Mouse (Mus musculus): ENCODE data around the gene Clpp. TPM values are rescaled to one million over a fixed set of nuclear protein-coding genes. Genes with fewer than 3 reads are reported as not detected.
A peak's percentile ranks its signal among the peaks of the same experiment; 100 is the strongest.

Gene Clpp
- polyA plus RNA-seq, 1 experiment from 2014 or later, result 168 TPM

GRCm38 (mm10) chr17:57010911-57011235 is 20.8 kb downstream of the Clpp start:
- WGBS, result under 1% methylated on average over 19 of the region's 19 CpGs

DNA sequence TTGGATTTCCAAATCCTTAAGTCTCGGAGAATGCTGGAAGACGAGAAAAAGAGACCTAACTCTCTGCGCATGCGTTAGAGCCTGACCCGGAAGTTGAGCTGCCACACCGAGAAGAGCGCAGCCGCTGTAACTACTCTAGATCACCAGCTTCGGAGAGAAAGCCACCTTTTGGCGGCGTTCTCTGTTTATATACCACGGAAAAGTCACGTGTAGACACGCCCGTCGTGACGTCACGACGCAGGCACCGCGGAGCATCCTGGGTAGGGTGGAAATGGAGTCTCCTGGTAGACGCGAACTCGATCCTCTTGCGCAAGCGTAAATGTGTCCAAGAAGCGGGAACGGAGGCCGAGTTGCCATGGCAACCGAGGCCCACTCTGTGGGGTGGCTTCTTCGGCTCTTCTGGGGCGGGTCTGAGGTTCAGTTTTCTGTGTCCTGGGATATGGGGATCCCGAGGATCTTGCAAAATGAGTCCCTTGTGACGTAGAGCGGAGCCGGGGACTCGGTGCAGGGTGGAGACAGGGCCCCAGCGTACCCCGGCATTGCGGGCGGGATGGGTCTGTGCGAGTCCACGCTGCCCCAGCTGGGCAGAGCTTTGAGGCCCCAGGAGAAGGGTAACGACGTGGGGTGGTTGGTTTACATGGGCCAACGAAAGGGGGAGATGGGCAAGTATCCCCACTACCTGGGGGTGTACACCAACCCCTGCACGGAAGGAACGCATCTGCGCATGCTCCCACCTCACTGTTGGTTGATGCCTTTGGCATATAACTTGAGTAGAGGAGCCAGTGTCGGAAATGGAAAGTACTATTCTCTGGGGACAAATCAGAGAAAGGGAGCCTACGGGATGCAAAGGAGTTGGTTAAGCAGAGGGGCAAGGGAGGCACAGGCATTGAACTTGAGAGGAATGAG is 21.4 kb downstream of the Clpp start, which contains the start of the genes Gtf2f1 and Gm17949:
Gene Gtf2f1, minus strand, starts transcription at position 53 of the 906 bp plus-strand sequence.
Gene Gm17949, plus strand, starts transcription at position 234 of the 906 bp plus-strand sequence.
- Histone ChIP-seq H3K9me3 (no peaks in the 10 kb centered on the region), H3K4me2 (replicated peaks) (peak within 1 kb of the TSS; percentile 86), H3K4me3 (replicated peaks) (peak within 1 kb of the TSS; percentile 66), H3K9ac (replicated peaks) (peak within 1 kb of the TSS; percentile 78), H3K36me3 (peaks cover 30% of the 10 kb centered on the region), H3K27me3 (no peaks in the 10 kb centered on the region), H3K27ac (peak within 1 kb of the TSS; percentile 95), H3K4me1 (replicated peaks) (peaks cover 23% of the 10 kb centered on the region)
- under 1% methylated on average over 51 of the region's 51 CpGs for WGBS
- peak; percentile 92 for ATAC-seq

More at GRCm38 (mm10) chr17:57010911-57011235, 20.8 kb downstream of the Clpp start:
- Histone ChIP-seq H3K4me3 (replicated peaks) (peak overlapping the region; percentile 66), H3K4me2 (replicated peaks) (peak overlapping the region; percentile 86), H3K9me3 (no peaks in the 10 kb centered on the region), H3K27me3 (no peaks in the 10 kb centered on the region), H3K27ac (peak overlapping the region; percentile 59), H3K9ac (replicated peaks) (peak overlapping the region; percentile 78), H3K36me3 (peaks cover 36% of the 10 kb centered on the region), H3K4me1 (replicated peaks) (peaks cover 23% of the 10 kb centered on the region)
- ATAC-seq, result peak; percentile 72

DNA sequence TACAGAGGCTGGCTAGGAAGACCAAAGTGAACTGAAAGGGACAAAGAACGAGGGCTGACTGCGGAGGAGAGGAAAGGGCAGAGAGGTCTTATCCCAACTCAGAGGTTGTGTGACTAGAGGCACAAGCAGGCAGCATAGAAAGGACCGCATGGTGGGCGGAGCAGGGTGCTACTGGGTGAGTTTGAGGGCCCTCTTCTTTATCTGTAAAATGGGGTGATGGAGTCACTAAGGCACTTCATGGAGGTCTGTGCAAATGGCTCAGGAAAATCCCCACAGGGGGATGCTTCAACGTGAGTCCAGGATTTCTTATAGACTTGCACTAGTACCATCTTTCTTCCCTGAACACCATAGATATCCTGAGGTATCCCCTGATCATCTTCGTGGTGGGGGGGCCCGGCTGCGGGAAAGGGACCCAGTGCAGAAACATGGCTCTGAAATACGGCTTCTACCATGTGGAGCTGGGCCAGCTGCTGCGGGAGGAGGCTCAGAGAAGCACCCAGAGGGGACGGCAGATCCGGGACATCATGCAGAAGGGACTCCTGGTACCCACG is 22.2 kb downstream of the Clpp start:
- peak; percentile 2; the same call in 1 of the 2 replicates for ATAC-seq
- peak overlapping the region; percentile 77; the same call in 1 of the 2 replicates for H3K9ac ChIP-seq (replicated peaks)
- peaks cover 23% of the 10 kb centered on the region for H3K4me1 ChIP-seq (replicated peaks)
- peak overlapping the region; percentile 95 for H3K27ac ChIP-seq
- peak overlapping the region; percentile 70 for H3K4me2 ChIP-seq (replicated peaks)
- H3K9me3 ChIP-seq, result no peaks in the 10 kb centered on the region
- H3K36me3 ChIP-seq, result peaks cover 22% of the 10 kb centered on the region
- H3K4me3 ChIP-seq (replicated peaks), result peak overlapping the region; percentile 66
- no peaks in the 10 kb centered on the region for H3K27me3 ChIP-seq
- WGBS, result 71% methylated on average over 13 of the region's 13 CpGs

DNA sequence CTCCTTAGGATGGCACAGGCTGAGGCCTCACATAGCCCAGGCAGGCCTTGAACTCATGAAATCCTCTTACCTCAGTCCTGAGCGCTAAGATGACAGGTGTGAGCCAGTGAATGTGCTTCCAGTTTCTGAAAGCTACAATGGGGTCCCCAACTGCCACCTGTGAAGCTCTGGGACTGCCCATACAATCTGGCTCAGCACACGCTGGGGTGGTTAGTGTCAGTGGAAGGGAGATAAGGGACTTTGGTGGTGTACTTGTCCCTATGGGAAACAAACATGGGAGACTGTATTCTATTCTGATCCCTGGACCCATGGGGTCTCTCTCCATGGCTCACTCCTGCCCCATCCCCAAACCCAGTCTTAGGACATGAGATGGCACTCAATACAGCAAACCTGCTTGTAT is 29.6 kb downstream of the Clpp start:
- Histone ChIP-seq H3K9ac (replicated peaks) (no peak overlapping the region), H3K27ac (no peak overlapping the region), H3K4me2 (replicated peaks) (no peak overlapping the region), H3K36me3 (peaks cover 52% of the 10 kb centered on the region), H3K4me3 (replicated peaks) (no peak overlapping the region), H3K9me3 (no peaks in the 10 kb centered on the region), H3K27me3 (no peaks in the 10 kb centered on the region), H3K4me1 (replicated peaks) (no peaks in the 10 kb centered on the region)
- no peak for ATAC-seq
- WGBS, result 87% methylated on average over 2 of the region's 2 CpGs

DNA sequence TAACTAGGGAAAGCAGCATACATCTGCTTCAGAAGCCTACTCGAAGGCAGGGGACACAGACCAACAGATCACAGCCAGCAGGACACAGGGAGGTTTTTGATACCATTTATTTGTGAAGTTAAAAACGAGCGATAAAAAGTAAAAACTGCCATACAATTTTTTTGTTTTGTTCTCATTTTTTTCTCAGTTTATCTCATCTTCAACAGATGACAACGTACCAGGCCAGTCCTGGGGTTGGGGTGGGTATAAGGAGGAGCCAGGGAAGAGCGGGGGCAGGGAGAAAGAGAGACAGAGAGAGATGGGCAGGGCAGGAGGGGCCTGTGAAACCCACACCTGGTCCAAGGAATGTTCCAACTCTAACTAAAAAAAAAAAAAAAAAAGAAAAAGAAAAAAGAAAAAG is 30.9 kb downstream of the Clpp start:
- H3K36me3 ChIP-seq, result peaks cover 64% of the 10 kb centered on the region
- no peaks in the 10 kb centered on the region for H3K27me3 ChIP-seq
- 95% methylated on average over 5 of the region's 5 CpGs for WGBS
- no peaks in the 10 kb centered on the region for H3K9me3 ChIP-seq
- no peak overlapping the region for H3K4me2 ChIP-seq (replicated peaks)
- ATAC-seq, result no peak
- no peak overlapping the region for H3K4me3 ChIP-seq (replicated peaks)
- no peaks in the 10 kb centered on the region for H3K4me1 ChIP-seq (replicated peaks)
- H3K9ac ChIP-seq (replicated peaks), result no peak overlapping the region
- H3K27ac ChIP-seq, result no peak overlapping the region

- no peak overlapping the region for H3K4me3 ChIP-seq (replicated peaks)
- H3K27ac ChIP-seq, result no peak overlapping the region
- H3K9ac ChIP-seq (replicated peaks), result no peak overlapping the region; the same call in 1 of the 2 replicates
- ATAC-seq, result no peak
- H3K4me1 ChIP-seq (replicated peaks), result peaks cover 23% of the 10 kb centered on the region
- peaks cover 64% of the 10 kb centered on the region for H3K36me3 ChIP-seq
- H3K4me2 ChIP-seq (replicated peaks), result no peak overlapping the region
- H3K27me3 ChIP-seq, result no peaks in the 10 kb centered on the region
- no peaks in the 10 kb centered on the region for H3K9me3 ChIP-seq
- 93% methylated on average over 4 of the region's 4 CpGs for WGBS
Observed at GRCm38 (mm10) chr17:57027471-57027870, 37.4 kb downstream of the Clpp start.

GRCm38 (mm10) chr17:57029691-57030090 is 39.6 kb downstream of the Clpp start:
- ATAC-seq, result no peak
- H3K4me3 ChIP-seq (replicated peaks), result peak overlapping the region; percentile 93
- peaks cover 42% of the 10 kb centered on the region for H3K36me3 ChIP-seq
- peaks cover 25% of the 10 kb centered on the region for H3K4me1 ChIP-seq (replicated peaks)
- H3K4me2 ChIP-seq (replicated peaks), result peak overlapping the region; percentile 94
- no peak overlapping the region for H3K27ac ChIP-seq
- WGBS, result 55% methylated on average over 8 of the region's 8 CpGs
- no peaks in the 10 kb centered on the region for H3K27me3 ChIP-seq
- H3K9ac ChIP-seq (replicated peaks), result peak overlapping the region; percentile 99
- no peaks in the 10 kb centered on the region for H3K9me3 ChIP-seq

DNA sequence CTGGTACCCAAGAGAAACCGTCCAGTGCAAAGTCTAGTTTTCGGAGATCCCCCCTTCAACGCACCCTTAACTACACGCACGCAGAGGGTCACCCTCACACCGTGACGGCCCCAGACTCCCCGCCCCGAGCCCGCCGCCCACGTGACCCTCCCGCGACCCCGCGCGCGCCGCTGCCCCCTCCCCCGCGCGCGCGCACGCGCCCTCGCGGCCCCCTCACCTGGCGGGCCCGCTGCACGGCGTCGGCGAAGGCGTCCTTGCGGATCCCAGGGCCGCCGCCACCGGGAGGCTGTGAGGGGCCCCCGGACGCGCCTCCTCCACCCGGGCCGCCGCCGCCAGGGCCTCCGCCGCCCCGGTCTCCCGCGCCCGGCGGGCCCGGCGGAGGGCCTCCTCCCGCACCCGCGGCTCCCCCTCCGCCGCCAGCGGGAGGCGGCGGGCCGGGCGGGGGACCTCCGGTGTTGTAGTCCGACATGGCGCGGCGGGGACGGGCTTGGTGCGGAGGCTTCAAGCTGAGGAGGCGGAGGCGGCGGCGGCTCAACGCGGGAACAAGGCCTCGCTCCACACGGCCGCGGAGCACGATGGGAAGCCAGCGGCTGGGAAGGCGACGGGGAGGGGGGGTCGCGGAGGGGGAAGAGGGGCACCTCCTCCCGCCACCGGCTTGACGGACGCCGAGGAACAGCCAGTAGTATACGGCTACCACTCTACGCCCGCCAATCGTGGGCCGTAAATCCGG is 41.0 kb downstream of the Clpp start, which contains the start of gene Khsrp:
Gene Khsrp, minus strand, starts transcription at position 592 of the 730 bp plus-strand sequence.
- under 1% methylated on average over 76 of the region's 99 CpGs for WGBS
- Histone ChIP-seq H3K4me2 (replicated peaks) (peak within 1 kb of the TSS; percentile 94), H3K27me3 (peaks cover 4% of the 10 kb centered on the region; the same call in 1 of the 2 replicates), H3K4me3 (replicated peaks) (peak within 1 kb of the TSS; percentile 93), H3K27ac (peak within 1 kb of the TSS; percentile 94), H3K36me3 (peaks cover 28% of the 10 kb centered on the region), H3K9me3 (no peaks in the 10 kb centered on the region), H3K4me1 (replicated peaks) (peaks cover 25% of the 10 kb centered on the region), H3K9ac (replicated peaks) (peak within 1 kb of the TSS; percentile 99)
- no peak for ATAC-seq

- peaks cover 4% of the 10 kb centered on the region; the same call in 1 of the 2 replicates for H3K27me3 ChIP-seq
- H3K36me3 ChIP-seq, result peaks cover 20% of the 10 kb centered on the region
- peaks cover 25% of the 10 kb centered on the region for H3K4me1 ChIP-seq (replicated peaks)
- WGBS, result under 1% methylated on average over 38 of the region's 38 CpGs
- H3K4me3 ChIP-seq (replicated peaks), result peak overlapping the region; percentile 38
- H3K4me2 ChIP-seq (replicated peaks), result peak overlapping the region; percentile 53
- H3K9me3 ChIP-seq, result no peaks in the 10 kb centered on the region
- peak overlapping the region; percentile 54 for H3K9ac ChIP-seq (replicated peaks)
- H3K27ac ChIP-seq, result peak overlapping the region; percentile 85
- ATAC-seq, result peak; percentile 99
Observed at GRCm38 (mm10) chr17:57031661-57032420, 41.7 kb downstream of the Clpp start.

- H3K27me3 ChIP-seq, result peaks cover 6% of the 10 kb centered on the region; the same call in 1 of the 2 replicates
- H3K36me3 ChIP-seq, result peaks cover 10% of the 10 kb centered on the region
- 87% methylated on average over 4 of the region's 4 CpGs for WGBS
- H3K4me2 ChIP-seq (replicated peaks), result peak overlapping the region; percentile 53
- no peaks in the 10 kb centered on the region for H3K9me3 ChIP-seq
- H3K4me1 ChIP-seq (replicated peaks), result peaks cover 22% of the 10 kb centered on the region
- H3K4me3 ChIP-seq (replicated peaks), result no peak overlapping the region
- H3K27ac ChIP-seq, result no peak overlapping the region
- H3K9ac ChIP-seq (replicated peaks), result no peak overlapping the region
- no peak for ATAC-seq
Observed at GRCm38 (mm10) chr17:57032854-57033253, 42.7 kb downstream of the Clpp start.

- H3K27ac ChIP-seq, result no peak overlapping the region
- ATAC-seq, result no peak
- H3K4me2 ChIP-seq (replicated peaks), result no peak overlapping the region
- H3K27me3 ChIP-seq, result peaks cover 18% of the 10 kb centered on the region
- 43% methylated on average over 8 of the region's 8 CpGs for WGBS
- H3K36me3 ChIP-seq, result no peaks in the 10 kb centered on the region
- no peaks in the 10 kb centered on the region for H3K9me3 ChIP-seq
- no peak overlapping the region for H3K4me3 ChIP-seq (replicated peaks)
- no peak overlapping the region for H3K9ac ChIP-seq (replicated peaks)
- H3K4me1 ChIP-seq (replicated peaks), result no peaks in the 10 kb centered on the region
Observed at GRCm38 (mm10) chr17:57038978-57039377, 48.9 kb downstream of the Clpp start.
